Mouse (Mus musculus): ENCODE results near the gene Usp33. TPM values are rescaled to one million over a fixed set of nuclear protein-coding genes. Genes with fewer than 3 reads are reported as not detected.

Gene Usp33
- polyA plus RNA-seq, 2 experiments from 2014 or later: 29.7 to 33.0 TPM

DNA sequence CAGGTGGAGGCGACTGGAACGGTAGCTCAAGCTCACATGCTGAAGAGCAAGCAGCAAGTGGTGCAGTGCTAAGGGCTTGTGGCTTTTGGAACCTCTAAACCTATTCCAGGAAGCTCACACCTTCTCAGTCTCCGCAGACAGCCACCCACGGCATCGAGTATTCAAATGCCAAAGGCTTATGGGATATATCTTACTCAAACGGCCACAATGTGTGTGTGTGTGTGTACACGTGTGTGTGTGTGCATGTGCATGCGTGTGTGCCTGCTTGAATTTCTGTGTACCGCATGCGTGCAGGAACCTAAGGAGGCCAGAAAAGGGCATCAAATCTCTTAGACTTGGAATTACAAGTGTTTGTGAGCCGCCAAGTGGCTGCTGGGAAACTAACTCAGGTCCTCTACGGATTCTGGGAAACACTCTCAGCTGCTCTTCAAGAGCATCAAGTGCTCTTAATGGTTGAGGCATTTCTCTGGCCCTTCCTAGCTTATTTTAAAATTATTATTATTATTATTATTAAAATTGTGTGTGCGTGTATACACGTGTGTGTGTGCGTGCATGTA lies 3.2 kb upstream of the Usp33 start:
- ATAC-seq: no peak

- peak; percentile 13 for ATAC-seq
Measured at GRCm38 (mm10) chr3:152346633-152347141, 409 bp downstream of the Usp33 start.

DNA sequence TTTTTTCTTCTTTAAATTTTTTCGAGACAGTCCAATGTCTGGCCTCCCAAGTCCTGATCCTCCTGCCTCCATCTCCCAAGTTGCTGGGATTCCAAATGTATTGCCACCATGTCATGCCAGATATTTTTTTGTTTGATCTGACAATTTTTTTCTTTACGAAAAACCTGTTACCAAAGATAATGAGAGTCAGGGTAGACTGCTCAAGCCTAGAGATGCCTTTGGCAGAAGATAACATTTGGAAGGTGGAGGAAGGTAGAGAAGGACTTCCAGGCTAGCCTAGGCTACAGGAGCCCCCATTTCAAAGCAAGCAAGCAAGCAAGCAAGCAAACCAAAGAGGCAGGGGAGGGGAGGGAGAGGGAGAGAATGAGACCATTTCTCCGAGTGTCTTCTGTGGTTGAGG lies 949 bp downstream of the Usp33 start:
- ATAC-seq: no peak

DNA sequence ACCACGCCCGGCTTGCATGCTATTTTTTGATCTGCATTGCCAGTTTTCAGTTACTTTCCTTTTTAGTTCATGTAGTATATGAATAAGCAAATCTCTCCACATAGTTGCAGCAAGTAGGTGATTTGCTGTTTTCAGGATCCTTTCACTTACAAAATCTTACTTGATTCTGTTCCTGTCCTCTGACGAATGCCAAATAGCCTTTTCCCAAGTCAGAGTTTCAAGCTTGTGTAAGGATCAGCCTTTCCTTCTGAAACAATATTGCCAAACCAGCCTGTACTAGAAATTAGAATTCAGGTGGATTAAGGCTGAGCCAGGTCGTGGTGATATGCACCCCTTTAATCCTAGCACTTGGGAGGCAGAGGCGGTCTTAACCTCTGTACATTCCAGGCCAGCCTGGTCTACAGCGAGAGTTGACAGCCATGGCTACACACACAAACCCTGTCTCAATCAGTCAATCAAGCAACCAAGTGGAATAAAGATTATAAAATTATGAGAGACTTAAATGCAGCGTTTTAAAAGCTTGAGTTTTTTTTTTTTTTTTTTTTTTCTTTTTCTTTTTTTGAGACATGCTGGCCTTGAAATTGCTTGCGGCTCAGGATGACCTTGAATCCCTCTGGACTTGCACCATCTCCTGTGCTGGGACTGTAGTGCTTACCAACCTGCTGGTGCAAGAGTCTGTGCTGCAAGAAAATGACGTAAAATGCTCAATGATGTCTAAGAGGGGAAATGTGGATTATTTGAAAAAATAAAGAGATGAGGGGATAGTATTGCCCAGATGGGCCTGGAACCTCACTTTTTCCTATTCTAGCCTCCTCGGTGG lies 1.9 kb downstream of the Usp33 start:
- ATAC-seq: no peak

DNA sequence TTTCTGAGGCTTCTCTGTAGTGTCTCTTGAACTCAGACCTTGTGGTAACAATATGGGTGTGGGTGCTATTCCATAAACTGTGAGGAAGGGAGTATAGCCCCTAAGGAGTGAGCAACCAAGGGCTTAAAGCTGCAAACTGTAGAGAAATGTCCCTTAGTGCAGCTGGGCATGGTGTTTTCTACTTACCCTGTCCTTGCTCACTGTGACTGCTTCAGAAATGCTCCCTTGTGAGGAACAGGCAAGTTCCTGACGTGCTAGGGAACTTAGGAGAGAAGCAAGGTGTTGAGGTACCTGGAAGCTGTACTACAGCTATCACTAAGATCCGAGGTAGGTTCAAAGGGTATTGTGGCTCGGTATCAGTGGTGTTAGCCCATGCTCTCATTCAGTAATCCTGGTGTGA lies 4.2 kb downstream of the Usp33 start:
- no peak for ATAC-seq

GRCm38 (mm10) chr3:152350966-152351365 lies 4.7 kb downstream of the Usp33 start:
- no peak for ATAC-seq

GRCm38 (mm10) chr3:152352289-152352688 lies 6.0 kb downstream of the Usp33 start:
- ATAC-seq: no peak

GRCm38 (mm10) chr3:152353434-152354177 lies 7.3 kb downstream of the Usp33 start:
- no peak for ATAC-seq

GRCm38 (mm10) chr3:152355361-152355760 lies 9.1 kb downstream of the Usp33 start:
- no peak for ATAC-seq

- no peak for ATAC-seq
Measured at GRCm38 (mm10) chr3:152356751-152357150, 10.5 kb downstream of the Usp33 start.

GRCm38 (mm10) chr3:152359151-152359550 lies 12.9 kb downstream of the Usp33 start:
- ATAC-seq: no peak

DNA sequence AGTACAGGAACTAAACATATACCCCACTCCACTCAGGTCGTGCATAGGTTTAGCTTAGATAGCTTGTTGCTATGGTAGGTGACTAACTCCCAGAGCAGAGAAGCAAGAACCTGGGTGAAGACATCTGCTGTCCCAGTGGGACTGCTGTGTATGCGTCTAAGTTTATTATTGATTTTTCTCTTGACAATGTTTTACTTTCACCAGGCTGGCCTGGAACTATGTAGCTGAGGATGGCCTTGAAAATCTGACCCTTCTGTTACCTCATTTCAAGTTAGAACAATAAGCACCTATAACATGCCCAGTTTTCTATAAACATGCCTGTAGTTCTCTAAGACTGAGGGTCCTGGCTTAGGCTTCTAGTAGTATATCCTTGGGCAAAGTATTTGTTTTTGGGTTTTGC lies 17.9 kb downstream of the Usp33 start:
- no peak for ATAC-seq

- ATAC-seq: no peak
Measured at GRCm38 (mm10) chr3:152376063-152376462, 29.8 kb downstream of the Usp33 start.

DNA sequence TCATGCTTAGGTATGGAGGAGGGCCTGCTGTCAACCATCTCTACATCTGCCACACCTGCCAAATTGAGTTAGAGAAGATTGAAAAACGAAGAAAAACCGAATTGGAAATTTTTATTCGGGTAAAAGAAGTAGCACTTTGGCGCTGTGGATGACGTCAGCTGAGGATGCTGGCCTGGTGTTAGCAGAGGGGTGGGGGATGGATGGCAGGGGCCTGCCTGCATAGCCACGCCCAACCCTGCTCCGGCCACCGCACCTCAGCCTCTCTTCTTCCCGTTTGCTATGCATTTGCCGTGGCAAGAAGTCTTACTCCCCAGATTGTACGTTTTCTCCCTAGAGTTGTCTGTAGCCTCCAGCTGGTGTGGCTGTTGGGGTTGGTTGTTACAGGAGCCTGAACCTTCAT lies 37.8 kb downstream of the Usp33 start:
- ATAC-seq: no peak

GRCm38 (mm10) chr3:152395350-152396277 lies 49.3 kb downstream of the Usp33 start, which contains the start of gene Zzz3:
TSS of gene Zzz3 (plus strand) at chr3:152395473.
- ATAC-seq: peak; percentile 78

DNA sequence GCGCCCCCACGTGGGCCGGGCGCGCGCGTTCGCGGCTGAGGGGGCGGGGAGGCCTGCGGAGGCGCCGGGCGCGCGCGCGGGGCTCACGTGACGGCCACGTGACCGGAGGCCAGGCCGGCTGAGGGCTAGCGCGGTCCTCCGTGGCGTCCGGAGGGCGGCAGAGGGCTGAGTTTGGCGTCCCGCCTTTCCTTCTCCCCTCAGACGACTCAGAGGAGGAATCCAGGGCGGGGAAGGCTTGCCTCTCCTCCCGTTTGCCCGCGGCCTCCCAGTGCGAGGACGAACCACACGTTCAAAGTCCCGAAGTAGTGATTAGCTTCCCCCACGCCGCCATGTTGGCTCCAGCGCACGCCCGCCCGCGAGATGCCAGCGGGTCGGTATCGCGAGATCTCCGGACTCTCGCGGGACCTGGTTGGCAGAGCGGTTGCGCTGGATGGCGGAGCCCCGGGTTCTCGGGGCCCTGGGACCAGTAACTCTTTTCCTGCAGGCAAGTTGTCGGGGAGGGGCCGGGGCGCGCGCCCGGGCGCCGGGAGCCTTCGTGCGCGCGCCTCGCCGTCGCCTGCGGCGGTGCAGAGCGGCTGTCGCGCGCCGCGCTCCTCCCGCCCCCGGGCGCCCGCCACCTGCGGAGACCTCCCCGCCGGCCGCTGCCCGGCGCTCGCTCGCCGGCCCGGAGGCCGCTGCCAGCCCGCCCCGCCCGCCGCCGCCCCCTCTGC lies 50.2 kb downstream of the Usp33 start:
- ATAC-seq: peak; percentile 80

DNA sequence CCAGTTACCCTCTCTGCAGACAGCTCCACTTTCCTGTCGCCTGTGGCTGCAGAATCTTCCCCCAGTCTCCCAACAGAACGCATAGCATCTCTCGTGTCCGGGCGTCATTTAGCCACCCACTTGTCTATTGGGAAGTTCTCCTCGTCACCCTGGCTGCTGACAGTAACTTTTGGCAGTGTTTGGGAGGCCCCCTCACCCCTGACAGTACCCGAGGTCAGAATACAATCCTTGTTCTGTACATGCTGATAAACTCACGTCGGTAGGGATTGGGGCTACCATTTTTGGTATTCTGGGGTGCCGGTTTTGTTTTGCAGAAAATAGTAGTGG lies 50.7 kb downstream of the Usp33 start:
- no peak for ATAC-seq

DNA sequence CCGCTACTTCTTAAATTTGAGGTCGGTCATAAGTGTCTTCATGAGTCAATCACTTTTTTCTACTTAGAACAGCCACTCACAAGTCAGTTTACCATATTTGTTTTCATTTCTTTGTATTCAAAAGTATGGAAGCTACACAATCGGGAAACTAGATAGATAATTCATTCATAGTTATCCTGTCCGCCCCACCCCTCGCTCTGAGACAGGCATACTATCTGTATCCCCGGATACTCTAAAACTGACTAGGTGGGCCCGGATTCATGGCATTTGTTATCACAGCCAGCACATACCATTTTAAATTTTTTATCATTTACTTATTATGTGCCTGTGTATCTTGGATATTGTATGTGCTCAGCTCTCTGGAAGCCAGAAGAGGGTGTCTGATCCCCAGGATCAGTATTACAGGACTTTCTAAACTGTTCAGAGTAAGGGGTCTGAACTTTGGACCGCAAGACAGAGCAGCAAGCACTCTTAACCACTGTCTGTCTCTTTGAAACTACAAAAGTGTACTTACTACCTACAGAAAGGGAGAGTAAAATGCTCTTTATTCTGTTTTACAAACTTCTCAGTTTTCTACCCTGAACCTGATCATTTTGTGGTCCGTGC lies 51.2 kb downstream of the Usp33 start:
- ATAC-seq: no peak

GRCm38 (mm10) chr3:152400441-152400840 lies 54.2 kb downstream of the Usp33 start:
- no peak for ATAC-seq

DNA sequence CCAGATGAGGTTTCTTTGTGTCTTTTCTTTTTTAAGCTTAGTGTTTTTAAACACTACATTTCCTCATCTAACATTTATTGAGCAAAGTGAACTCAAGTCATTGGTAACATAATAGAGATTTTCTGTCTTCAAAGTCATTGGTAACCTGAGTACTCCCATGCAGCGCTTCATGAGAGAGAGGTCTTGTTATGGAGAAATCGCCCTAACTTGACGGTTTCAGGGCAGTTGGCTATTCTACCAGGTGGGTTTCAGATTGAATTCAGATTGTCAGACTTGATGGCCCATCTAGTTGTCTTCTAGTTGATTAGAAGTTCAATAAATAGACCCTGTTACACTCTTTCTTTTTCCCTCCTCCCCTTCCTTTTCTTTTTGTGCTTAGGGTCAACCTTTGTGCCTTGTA lies 54.6 kb downstream of the Usp33 start:
- no peak for ATAC-seq

GRCm38 (mm10) chr3:152401964-152402670 lies 55.8 kb downstream of the Usp33 start:
- ATAC-seq: no peak
